Mouse (Mus musculus): ENCODE data around the gene Tbc1d24. TPM values are rescaled to one million over a fixed set of nuclear protein-coding genes. Genes with fewer than 3 reads are reported as not detected.

Gene Tbc1d24
- 5.9 and 6.7 TPM in 2 replicates for polyA plus RNA-seq (2015; fragmentation: Nextera tagmentation; extraction: Ambion mirVana)

DNA sequence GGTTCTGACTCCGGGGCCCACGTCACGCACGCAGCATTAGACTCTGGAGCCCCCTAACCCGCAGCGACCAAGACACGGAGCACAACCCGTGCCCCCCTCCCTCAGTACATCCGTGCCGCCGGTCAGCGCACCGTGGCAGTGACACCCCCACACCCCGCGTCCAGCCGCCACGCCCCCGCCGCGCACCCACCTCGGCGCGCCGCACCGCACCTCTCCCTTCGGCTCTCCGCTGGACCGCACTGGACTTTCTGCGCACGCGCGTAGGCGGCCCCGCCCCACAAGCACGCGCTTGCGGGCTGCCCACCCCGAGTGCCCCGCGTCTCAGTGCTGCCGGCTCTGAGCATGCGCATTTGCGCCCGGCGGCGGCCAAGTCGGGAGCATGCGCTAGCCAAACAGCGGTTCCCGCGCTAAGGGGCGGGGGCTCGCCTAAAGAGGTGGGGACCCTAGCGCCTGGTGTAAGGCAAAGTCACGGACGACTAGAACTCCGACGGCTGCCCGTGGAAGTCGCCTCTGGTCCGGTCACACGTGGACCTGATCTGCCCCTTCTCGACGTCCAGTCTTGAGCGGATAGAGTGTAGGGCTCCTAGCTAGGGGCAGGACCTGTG, at the start of gene Tbc1d24:
TSS of gene Tbc1d24 (minus strand) at position 279 of the 605 bp plus-strand sequence.
- Histone ChIP-seq H3K4me1 (peaks cover 66% of the 10 kb centered on the region), H3K27me3 (peaks cover 33% of the 10 kb centered on the region), H3K4me2 (peak within 1 kb of the TSS; percentile 96), H3K4me3 (replicated peaks) (peak within 1 kb of the TSS; percentile 73), H3K36me3 (no peaks in the 10 kb centered on the region), H3K9ac (peak within 1 kb of the TSS; percentile 71), H3K9me3 (replicated peaks) (no peaks in the 10 kb centered on the region), H3K27ac (peak within 1 kb of the TSS; percentile 74)
- under 1% methylated on average over 65 of the region's 65 CpGs for WGBS
- peak; percentile 78 for ATAC-seq (replicated peaks; ENCODE audit: low FRiP score)

- Histone ChIP-seq H3K9me3 (replicated peaks) (no peaks in the 10 kb centered on the region), H3K36me3 (peaks cover 19% of the 10 kb centered on the region), H3K4me2 (no peak overlapping the region), H3K4me3 (replicated peaks) (no peak overlapping the region), H3K27me3 (no peaks in the 10 kb centered on the region), H3K4me1 (peaks cover 18% of the 10 kb centered on the region), H3K27ac (no peak overlapping the region), H3K9ac (peak overlapping the region; percentile 70; the same call in 1 of the 2 replicates)
- no peak for ATAC-seq (replicated peaks; ENCODE audit: low FRiP score)
- WGBS, result 97% methylated on average over 2 of the region's 2 CpGs
These were observed 47.0 kb upstream of the Tbc1d24 start for GRCm38 (mm10) chr17:24252329-24252728.

- peak; percentile 100 for ATAC-seq (replicated peaks; ENCODE audit: low FRiP score)
- H3K9ac ChIP-seq, result peak within 1 kb of the TSS; percentile 90
- H3K27me3 ChIP-seq, result no peaks in the 10 kb centered on the region
- peak within 1 kb of the TSS; percentile 93 for H3K4me3 ChIP-seq (replicated peaks)
- WGBS, result under 1% methylated on average over 48 of the region's 48 CpGs
- peaks cover 18% of the 10 kb centered on the region for H3K4me1 ChIP-seq
- H3K9me3 ChIP-seq (replicated peaks), result no peaks in the 10 kb centered on the region
- peak within 1 kb of the TSS; percentile 89 for H3K27ac ChIP-seq
- H3K4me2 ChIP-seq, result peak within 1 kb of the TSS; percentile 82
- peaks cover 27% of the 10 kb centered on the region for H3K36me3 ChIP-seq
These were observed 46.1 kb upstream of the Tbc1d24 start, which contains the start of gene Ccnf for GRCm38 (mm10) chr17:24251320-24252069. Ccnf (minus strand) TSS chr17:24251484.

DNA sequence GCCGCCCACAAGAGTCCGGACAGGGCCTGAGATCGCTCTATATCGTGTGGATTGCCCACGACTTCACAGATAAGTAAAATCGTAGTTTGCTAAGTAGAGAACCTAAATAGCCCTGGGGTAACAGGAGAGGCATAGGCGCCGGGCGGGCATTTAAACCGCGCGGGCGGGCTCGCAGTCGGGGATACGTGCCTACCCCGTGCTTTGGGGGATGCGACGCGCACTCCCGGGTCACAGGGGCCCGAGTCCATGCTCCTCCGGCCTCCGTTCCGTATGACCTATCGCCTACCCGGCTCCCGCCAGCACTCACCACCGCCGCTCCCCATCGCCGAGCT, 45.6 kb upstream of the Tbc1d24 start:
- Histone ChIP-seq H3K4me1 (peaks cover 18% of the 10 kb centered on the region), H3K9ac (peak overlapping the region; percentile 90), H3K9me3 (replicated peaks) (no peaks in the 10 kb centered on the region), H3K36me3 (peaks cover 32% of the 10 kb centered on the region), H3K27ac (peak overlapping the region; percentile 86), H3K4me3 (replicated peaks) (peak overlapping the region; percentile 93), H3K27me3 (no peaks in the 10 kb centered on the region), H3K4me2 (peak overlapping the region; percentile 82)
- ATAC-seq (replicated peaks; ENCODE audit: low FRiP score), result no peak
- WGBS, result 0% methylated on average over 31 of the region's 32 CpGs

DNA sequence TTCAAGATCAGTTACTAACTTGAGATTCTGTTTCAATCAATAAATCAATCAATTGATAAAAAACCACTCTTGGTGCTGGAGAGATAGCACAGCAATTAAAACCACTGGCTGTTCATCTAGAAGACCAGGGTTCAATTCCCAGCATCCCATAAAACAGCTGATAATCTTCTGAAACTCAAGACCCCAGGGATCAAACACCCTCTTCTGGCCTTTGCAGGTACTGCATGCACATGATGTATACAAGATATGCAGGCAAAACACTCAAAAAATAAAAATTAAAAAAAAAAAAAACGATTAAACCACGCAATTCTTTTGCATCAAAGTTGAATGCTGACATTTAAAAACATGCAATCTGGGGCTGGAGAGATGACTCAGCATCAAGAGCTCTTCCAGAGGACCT, 43.3 kb upstream of the Tbc1d24 start:
- no peak for ATAC-seq (replicated peaks; ENCODE audit: low FRiP score)
- H3K4me2 ChIP-seq, result no peak overlapping the region
- no peak overlapping the region for H3K4me3 ChIP-seq (replicated peaks)
- H3K4me1 ChIP-seq, result peaks cover 18% of the 10 kb centered on the region
- H3K27me3 ChIP-seq, result no peaks in the 10 kb centered on the region
- 0 out of 2 replicates have a peak, but pooled peaks cover 8% of the 10 kb centered on the region for H3K9me3 ChIP-seq (replicated peaks)
- peaks cover 50% of the 10 kb centered on the region for H3K36me3 ChIP-seq
- WGBS, result 97% methylated on average over 2 of the region's 2 CpGs
- no peak overlapping the region for H3K9ac ChIP-seq
- no peak overlapping the region for H3K27ac ChIP-seq

DNA sequence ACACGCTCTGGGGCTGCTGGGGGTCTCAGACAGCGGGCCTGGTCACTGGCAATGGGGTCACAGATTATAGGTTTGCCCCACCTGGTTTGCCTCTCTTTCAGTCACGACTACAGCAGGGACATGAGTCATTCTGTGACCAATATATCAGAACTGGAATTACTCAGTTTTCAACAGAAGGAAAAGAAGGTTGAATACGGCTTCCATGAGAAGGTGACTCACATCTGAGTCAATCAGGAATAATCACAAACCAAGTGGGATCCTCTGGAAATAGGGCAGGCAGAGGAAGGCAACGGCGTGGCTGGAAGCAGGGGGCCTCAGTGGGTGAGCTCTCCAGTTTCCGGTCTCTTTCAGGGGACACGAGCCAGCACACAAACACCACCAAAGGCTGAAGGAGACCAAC, 38.7 kb upstream of the Tbc1d24 start:
- H3K27ac ChIP-seq, result no peak overlapping the region
- no peak overlapping the region for H3K9ac ChIP-seq
- no peaks in the 10 kb centered on the region for H3K4me1 ChIP-seq
- peaks cover 92% of the 10 kb centered on the region for H3K36me3 ChIP-seq
- no peaks in the 10 kb centered on the region for H3K27me3 ChIP-seq
- no peak for ATAC-seq (replicated peaks; ENCODE audit: low FRiP score)
- H3K4me2 ChIP-seq, result no peak overlapping the region
- H3K4me3 ChIP-seq (replicated peaks), result no peak overlapping the region
- WGBS, result 96% methylated on average over 8 of the region's 8 CpGs
- H3K9me3 ChIP-seq (replicated peaks), result 0 out of 2 replicates have a peak, but pooled peaks cover 8% of the 10 kb centered on the region

DNA sequence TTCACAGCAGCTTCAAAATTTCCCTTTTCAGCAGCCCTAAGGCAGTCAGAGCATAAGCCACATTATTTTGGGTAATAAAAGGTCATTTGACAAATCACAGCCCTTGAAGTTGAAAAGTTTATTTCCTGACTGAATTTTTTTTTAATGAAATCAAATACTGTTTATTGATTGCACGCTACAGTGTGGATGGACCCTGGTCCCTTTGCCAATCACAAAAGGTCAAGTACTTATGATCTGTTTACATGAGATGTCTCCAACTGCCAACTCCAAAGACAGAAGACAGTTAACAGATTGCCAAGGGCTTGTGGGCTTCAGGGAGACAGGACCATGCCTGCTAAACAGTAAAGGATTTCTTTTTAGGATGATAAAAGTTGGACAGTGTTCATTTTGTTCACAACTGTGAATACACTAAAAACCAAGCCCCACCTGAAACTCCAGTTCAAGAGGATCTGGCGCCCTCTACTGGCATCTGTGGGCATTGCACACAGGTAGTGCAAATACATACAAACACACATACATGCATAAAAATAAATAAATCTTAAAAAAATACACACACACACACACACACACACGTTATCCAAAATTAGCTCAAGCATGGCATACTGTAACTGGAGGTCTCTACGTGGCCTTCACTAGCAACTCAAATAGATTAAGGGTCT, 38.1 kb upstream of the Tbc1d24 start:
- H3K4me2 ChIP-seq, result no peak overlapping the region
- peaks cover 92% of the 10 kb centered on the region for H3K36me3 ChIP-seq
- 92% methylated on average over 4 of the region's 4 CpGs for WGBS
- H3K4me1 ChIP-seq, result no peaks in the 10 kb centered on the region
- H3K4me3 ChIP-seq (replicated peaks), result no peak overlapping the region
- ATAC-seq (replicated peaks; ENCODE audit: low FRiP score), result no peak
- H3K9me3 ChIP-seq (replicated peaks), result 0 out of 2 replicates have a peak, but pooled peaks cover 8% of the 10 kb centered on the region
- H3K27ac ChIP-seq, result no peak overlapping the region
- H3K27me3 ChIP-seq, result no peaks in the 10 kb centered on the region
- H3K9ac ChIP-seq, result no peak overlapping the region

DNA sequence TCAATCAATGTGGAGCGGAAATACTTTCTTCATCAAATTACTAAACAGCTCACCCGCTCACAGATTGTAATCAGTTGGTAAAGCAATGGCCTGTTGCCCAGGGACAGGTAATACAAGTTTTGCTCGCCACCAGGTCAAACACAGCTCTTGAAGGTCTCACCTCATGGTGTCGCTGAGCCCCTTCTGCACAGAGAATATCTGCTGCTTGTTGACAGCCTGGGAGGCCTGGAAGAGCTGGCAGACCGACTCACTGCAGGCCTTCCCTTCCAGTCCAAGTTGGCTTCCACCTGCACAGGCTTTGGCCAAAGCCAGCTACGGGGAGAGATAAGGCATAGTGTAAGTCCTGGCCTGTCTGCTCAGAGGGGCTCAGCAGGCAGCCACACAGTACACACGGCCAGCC, 31.6 kb upstream of the Tbc1d24 start:
- Histone ChIP-seq H3K27ac (no peak overlapping the region), H3K4me1 (no peaks in the 10 kb centered on the region), H3K9ac (no peak overlapping the region), H3K36me3 (peaks cover 100% of the 10 kb centered on the region), H3K4me3 (replicated peaks) (no peak overlapping the region), H3K9me3 (replicated peaks) (no peaks in the 10 kb centered on the region), H3K27me3 (no peaks in the 10 kb centered on the region), H3K4me2 (no peak overlapping the region)
- ATAC-seq (replicated peaks; ENCODE audit: low FRiP score), result no peak
- WGBS, result 95% methylated on average over 7 of the region's 7 CpGs

DNA sequence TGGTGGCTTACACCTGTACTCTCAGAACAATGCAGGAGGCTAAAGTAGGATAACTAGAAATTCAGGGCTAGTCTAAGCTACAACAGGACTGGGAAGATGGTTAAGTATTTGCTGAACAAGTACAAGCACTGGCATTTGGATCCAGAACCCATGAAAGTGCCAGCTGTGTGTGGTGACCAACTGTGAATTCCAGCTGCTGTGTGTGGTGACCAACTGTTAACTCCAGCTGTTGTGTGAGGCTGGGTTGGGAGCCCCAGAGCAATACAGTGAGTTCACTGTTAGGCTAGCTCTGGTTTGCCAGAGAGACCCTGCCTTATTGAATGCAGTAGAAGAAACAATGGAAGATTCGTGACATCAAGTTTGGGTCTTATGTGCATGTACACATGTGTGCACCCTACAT, 31.1 kb upstream of the Tbc1d24 start:
- WGBS, result 94% methylated on average over 1 of the region's 1 CpGs
- H3K4me2 ChIP-seq, result no peak overlapping the region
- H3K9me3 ChIP-seq (replicated peaks), result no peaks in the 10 kb centered on the region
- no peak for ATAC-seq (replicated peaks; ENCODE audit: low FRiP score)
- no peak overlapping the region for H3K4me3 ChIP-seq (replicated peaks)
- no peaks in the 10 kb centered on the region for H3K27me3 ChIP-seq
- H3K36me3 ChIP-seq, result peaks cover 100% of the 10 kb centered on the region
- H3K4me1 ChIP-seq, result no peaks in the 10 kb centered on the region
- H3K27ac ChIP-seq, result no peak overlapping the region
- H3K9ac ChIP-seq, result no peak overlapping the region

GRCm38 (mm10) chr17:24227941-24228340, 22.6 kb upstream of the Tbc1d24 start:
- Histone ChIP-seq H3K27me3 (no peaks in the 10 kb centered on the region), H3K4me1 (no peaks in the 10 kb centered on the region), H3K4me3 (replicated peaks) (no peak overlapping the region), H3K27ac (no peak overlapping the region), H3K36me3 (peaks cover 98% of the 10 kb centered on the region), H3K4me2 (no peak overlapping the region), H3K9ac (no peak overlapping the region), H3K9me3 (replicated peaks) (no peaks in the 10 kb centered on the region)
- ATAC-seq (replicated peaks; ENCODE audit: low FRiP score), result no peak
- WGBS, result 83% methylated on average over 7 of the region's 7 CpGs

DNA sequence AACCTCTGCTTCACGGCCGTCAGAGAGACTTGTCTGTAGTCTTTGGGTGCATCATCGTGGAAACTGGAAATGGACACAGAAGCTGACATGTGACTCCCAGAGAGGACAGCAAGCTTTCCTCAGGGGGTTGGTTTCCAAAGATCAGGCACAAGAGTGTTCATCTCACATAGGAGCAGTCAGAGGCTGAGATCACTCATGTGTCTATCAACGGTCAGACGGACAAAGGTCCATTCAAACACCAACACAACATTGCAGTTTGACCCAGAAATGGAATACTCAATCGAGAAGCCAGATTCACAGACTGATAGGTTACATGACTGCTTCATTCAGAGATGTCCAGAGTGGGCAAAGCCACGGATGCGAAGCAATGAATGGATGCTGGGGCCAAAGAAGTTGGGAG, 21.4 kb upstream of the Tbc1d24 start:
- Histone ChIP-seq H3K9me3 (replicated peaks) (no peaks in the 10 kb centered on the region), H3K27me3 (no peaks in the 10 kb centered on the region), H3K36me3 (peaks cover 93% of the 10 kb centered on the region), H3K9ac (no peak overlapping the region), H3K4me2 (no peak overlapping the region), H3K4me3 (replicated peaks) (no peak overlapping the region), H3K27ac (no peak overlapping the region), H3K4me1 (no peaks in the 10 kb centered on the region)
- no peak for ATAC-seq (replicated peaks; ENCODE audit: low FRiP score)
- 90% methylated on average over 8 of the region's 8 CpGs for WGBS

DNA sequence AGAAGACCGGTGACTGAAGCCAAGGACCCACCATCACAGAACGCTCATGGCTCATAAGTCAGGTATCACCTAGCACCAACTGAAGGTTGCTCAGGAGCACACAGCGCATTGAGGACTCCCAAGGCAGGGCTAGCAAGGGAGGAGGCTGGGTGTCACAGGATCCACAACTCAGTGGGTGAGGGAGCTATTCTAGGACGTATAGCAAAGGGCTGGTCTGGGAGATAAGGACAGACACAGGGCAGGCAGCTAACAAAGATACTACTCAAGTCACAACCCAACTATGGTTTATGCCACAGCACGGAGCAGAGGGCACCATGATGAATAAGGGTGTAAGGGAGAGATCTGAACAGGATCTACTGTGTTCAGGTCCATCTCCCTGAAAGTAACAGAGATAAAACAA, 20.5 kb upstream of the Tbc1d24 start:
- no peaks in the 10 kb centered on the region for H3K27me3 ChIP-seq
- peaks cover 4% of the 10 kb centered on the region for H3K4me1 ChIP-seq
- no peak overlapping the region for H3K9ac ChIP-seq
- 93% methylated on average over 5 of the region's 5 CpGs for WGBS
- H3K27ac ChIP-seq, result no peak overlapping the region
- no peaks in the 10 kb centered on the region for H3K9me3 ChIP-seq (replicated peaks)
- no peak; the same call in 1 of the 2 replicates for ATAC-seq (replicated peaks; ENCODE audit: low FRiP score)
- H3K4me2 ChIP-seq, result no peak overlapping the region
- peaks cover 84% of the 10 kb centered on the region for H3K36me3 ChIP-seq
- no peak overlapping the region for H3K4me3 ChIP-seq (replicated peaks)

Data from kidney, embryonic 15.5 days (tissue).